Mouse (Mus musculus) adrenal gland, adult 18-20 months (tissue): ENCODE results near the gene Eddm3b. TPM values are rescaled to one million over a fixed set of nuclear protein-coding genes. Genes with fewer than 3 reads are reported as not detected.
"Not testable (repeated sequence)": the region's sequence is repeated elsewhere in the genome, so short reads cannot be mapped to it uniquely, and the experiment has no call there.

Experiments
- DNase-seq, 2 experiments: peaks; one replicate each; pipeline ENCODE4 v3.0.0; 2021 to 2022; ENCODE audit warnings: low spot score in 2 of 2
- total RNA-seq, 2 experiments: library from RNA; stranded (reverse); gene quantifications; 1 replicate in 1 of 2; 2 replicates in 1 of 2; pipeline ENCODE4 v1.2.3; 2021

Eddm3b gene
- total RNA-seq, 2 experiments from 2014 or later, result not detected

DNA sequence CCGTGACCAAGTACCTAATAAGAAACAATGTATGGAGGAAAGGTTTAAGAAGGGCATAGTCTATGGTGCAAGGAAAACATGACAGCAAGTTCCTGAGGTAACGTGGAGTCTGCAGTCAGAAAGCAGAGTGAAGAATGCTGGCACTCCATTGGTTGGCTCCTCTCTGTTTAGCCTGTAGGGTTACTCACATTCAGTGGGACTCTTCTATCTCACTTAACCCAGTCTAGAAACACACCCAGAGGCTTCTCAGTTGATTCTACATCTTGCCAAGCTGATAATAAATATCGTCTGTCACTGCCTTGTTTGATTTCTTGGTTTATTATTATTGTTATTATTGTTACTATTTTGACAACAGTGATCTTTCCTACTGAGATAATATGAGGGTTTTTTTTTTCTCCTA, 28.3 kb downstream of the Eddm3b start:
- DNase-seq, result no peak

- DNase-seq, result no peak
These were observed 29.1 kb downstream of the Eddm3b start for GRCm38 (mm10) chr14:51143287-51143686.

DNA sequence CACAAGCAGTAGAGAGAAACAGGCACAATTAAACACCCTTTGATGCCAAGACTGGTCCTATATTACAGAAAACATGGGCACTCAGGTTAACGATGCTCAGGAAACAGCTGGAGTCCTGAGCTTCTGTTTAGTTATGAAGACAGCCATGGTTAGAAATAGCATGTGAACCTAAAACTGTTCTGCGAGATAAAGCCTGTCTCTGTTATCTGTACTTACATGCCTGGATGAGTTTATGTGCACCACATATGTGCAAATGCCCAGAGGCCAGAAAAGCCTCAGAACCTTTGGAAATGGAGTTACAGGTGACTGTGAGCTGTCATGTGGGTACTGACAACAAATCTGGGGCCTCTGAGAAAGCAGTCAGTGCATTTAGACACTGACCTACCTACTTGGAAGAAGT, 29.7 kb downstream of the Eddm3b start:
- DNase-seq, result no peak

GRCm38 (mm10) chr14:51144451-51144850, 30.2 kb downstream of the Eddm3b start:
- DNase-seq, result no peak

GRCm38 (mm10) chr14:51145521-51145920, 31.3 kb downstream of the Eddm3b start:
- DNase-seq, result no peak

DNA sequence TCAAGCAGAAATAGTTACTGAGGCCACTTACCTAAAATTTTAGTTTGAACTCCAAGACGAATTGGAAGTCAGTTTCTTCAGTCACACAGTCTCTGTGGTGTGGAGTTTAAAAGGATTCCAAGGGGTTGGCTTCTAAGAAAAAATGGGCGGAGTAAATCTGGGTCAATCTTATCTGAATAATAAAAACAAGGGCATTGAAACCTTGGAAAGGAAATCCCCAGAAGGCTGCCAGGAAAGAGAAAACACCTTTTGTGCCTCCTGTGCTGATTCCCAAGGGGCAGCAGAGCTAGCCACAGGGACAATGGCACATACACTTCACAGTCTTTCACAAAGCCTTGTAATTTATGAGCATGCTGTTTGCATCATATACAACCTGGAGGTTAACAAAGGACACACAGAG, 32.5 kb downstream of the Eddm3b start, which contains the start of gene Rnase1:
Gene Rnase1, minus strand, starts transcription at position 101 of the 400 bp plus-strand sequence.
- DNase-seq, result no peak

GRCm38 (mm10) chr14:51148006-51148405, 33.8 kb downstream of the Eddm3b start:
- no peak for DNase-seq

GRCm38 (mm10) chr14:51149164-51149563, 34.9 kb downstream of the Eddm3b start:
- no peak for DNase-seq

- DNase-seq, result no peak
These were observed 36.1 kb downstream of the Eddm3b start for GRCm38 (mm10) chr14:51150206-51150831.

GRCm38 (mm10) chr14:51152249-51152870, 38.1 kb downstream of the Eddm3b start:
- no peak for DNase-seq

DNA sequence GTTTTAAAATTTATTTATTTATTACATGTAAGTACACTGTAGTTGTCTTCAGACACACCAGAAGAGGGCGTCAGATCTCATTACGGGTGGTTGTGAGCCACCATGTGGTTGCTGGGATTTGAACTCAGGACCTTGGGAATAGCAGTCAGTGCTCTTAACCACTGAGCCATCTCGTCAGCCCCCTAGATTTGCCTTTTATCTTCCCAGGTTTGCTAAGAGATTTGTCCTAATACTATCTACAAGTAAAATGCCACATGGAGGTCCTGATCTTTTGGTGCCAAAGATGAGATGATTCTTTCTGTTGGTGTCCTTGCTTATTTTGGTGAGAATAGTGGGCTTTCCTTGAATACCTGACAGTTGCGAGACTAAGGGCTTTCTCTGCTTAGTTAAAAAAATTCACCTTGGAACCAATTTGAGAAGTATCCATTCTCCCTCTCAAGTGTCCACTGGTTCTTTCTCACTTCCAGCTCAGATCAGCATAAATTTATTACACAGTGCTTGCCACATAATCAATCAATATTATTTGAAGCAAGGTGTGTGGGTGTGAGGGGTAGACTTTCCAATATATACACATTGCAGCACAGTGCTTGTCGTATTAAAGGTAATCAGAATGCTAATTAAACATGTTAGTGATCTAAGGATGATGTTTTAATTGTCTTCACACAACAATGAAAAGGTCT, 42.0 kb downstream of the Eddm3b start:
- DNase-seq, result no peak

- DNase-seq, result no peak
These were observed 42.5 kb downstream of the Eddm3b start for GRCm38 (mm10) chr14:51156736-51157068.

DNA sequence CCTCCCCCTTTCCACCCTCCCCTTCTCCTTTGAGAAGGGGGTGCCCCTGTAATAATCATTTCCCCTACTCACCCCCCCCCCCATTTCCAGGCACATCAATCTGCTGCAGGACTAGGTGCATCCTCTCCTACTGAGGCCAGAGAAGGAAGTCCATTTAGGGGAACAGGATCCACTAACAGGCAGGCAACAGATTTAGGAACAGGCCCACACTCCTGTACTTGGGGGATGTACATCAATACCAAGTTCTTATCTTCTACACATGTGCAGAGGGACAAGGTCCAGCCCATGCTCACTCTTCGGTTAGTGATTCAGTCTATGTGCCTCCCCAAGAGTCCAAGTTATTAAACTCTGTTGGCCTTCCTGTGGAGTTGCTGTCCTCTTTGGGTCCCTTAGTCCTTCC, 42.8 kb downstream of the Eddm3b start:
- no peak for DNase-seq

GRCm38 (mm10) chr14:51161976-51162375, 47.8 kb downstream of the Eddm3b start, which contains the start of gene Rnase2b:
TSS of gene Rnase2b (plus strand) at chr14:51162260.
- DNase-seq, result not testable (repeated sequence)

- not testable (repeated sequence) for DNase-seq
These were observed 49.1 kb downstream of the Eddm3b start for GRCm38 (mm10) chr14:51163323-51163722.

DNA sequence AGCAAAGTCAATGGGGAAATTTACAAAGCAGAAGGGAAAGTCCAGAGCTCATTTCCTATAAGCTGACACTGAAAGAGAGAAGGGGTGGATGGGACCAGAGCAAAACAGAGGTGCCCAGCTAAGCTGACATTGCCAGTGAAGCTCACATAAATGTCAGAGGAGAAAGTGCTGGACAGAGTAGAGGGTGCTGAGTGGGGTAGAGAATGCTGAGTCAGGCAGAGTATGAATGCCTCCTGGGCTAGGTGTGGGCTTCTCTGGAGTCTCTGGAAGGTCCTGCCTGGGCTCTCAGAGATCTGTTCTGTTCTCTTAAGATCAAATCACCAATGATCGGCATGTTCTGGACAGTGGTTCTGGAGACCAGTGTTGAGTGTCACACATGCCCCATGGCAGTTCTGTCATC, 51.2 kb downstream of the Eddm3b start:
- no peak for DNase-seq

- no peak for DNase-seq
These were observed 51.8 kb downstream of the Eddm3b start for GRCm38 (mm10) chr14:51166068-51166467.

Other genes starting within 250 kb of the Eddm3b start
- 10 to 100 TPM; 22.2 to 25.2 TPM for gene Tep1, start 243.9 kb upstream of the Eddm3b start, total RNA-seq
- 1 to 10 TPM in 1 of 2 experiments, under 1 TPM in 1; 0.83 to 1.3 TPM for gene Klhl33, start 216.9 kb upstream of the Eddm3b start, total RNA-seq
- 10 to 100 TPM; 48.9 to 51.3 TPM for gene Osgep, start 189.5 kb upstream of the Eddm3b start, total RNA-seq
- gene Apex1, start 189.5 kb upstream of the Eddm3b start, total RNA-seq, result 10 to 100 TPM; 50.7 to 66.7 TPM
- gene Pip4p1, start 183.6 kb upstream of the Eddm3b start, total RNA-seq, result 10 to 100 TPM; 54.8 to 63.0 TPM
- 10 to 100 TPM; 35.0 to 40.3 TPM for gene Pnp, start 183.3 kb upstream of the Eddm3b start, total RNA-seq
- 10 to 100 TPM; 31.9 to 43.9 TPM for gene Gm49342, start 169.9 kb upstream of the Eddm3b start, total RNA-seq
- 1 to 10 TPM; 1.7 to 2.7 TPM for gene Pnp2, start 158.4 kb upstream of the Eddm3b start, total RNA-seq
- not detected for gene Rnase10, start 106.7 kb upstream of the Eddm3b start, total RNA-seq
- not detected for gene Rnase9, start 72.6 kb upstream of the Eddm3b start, total RNA-seq
- gene Rnase11, start 64.3 kb upstream of the Eddm3b start, total RNA-seq, result not detected
- gene Rnase12, start 56.8 kb upstream of the Eddm3b start, total RNA-seq, result not detected
- gene Olfr750, start 40.0 kb upstream of the Eddm3b start, total RNA-seq, result under 1 TPM in 1 of 2 experiments, not detected in 1; 0.03 TPM
- gene Rnase4, start 23.3 kb upstream of the Eddm3b start, total RNA-seq, result 10 to 100 TPM; 44.8 to 61.9 TPM
- gene Ang, start 23.3 kb upstream of the Eddm3b start, total RNA-seq, result 1 to 10 TPM; 4.9 to 9.2 TPM
- 1 to 10 TPM; 1.3 to 2.0 TPM for gene Rnase6, start 9.5 kb downstream of the Eddm3b start, total RNA-seq
- gene Rnase1, start 32.4 kb downstream of the Eddm3b start, total RNA-seq, result not detected
- not detected for gene Rnase2b, start 47.8 kb downstream of the Eddm3b start, total RNA-seq
- gene Ang2, start 84.7 kb downstream of the Eddm3b start, total RNA-seq, result not detected
- not detected for gene Ear14, start 89.0 kb downstream of the Eddm3b start, total RNA-seq
- gene Rnase2a, start 141.7 kb downstream of the Eddm3b start, total RNA-seq, result 10 to 100 TPM in 1 of 2 experiments, 1 to 10 TPM in 1; 6.0 to 29.4 TPM
- gene Gm7247, start 247.3 kb downstream of the Eddm3b start, total RNA-seq, result not detected